Mouse (Mus musculus) midbrain, embryonic 14.5 days (tissue): ENCODE measurements around the gene Esr1. TPM values are rescaled to one million over a fixed set of nuclear protein-coding genes. Genes with fewer than 3 reads are reported as not detected.

Source experiments
- ATAC-seq: fragments of 200-750 bp; cut with Nextera tagmentation; 2 replicates; pipeline ENCODE4 v1.8.0; 2017; ENCODE audit warnings: moderate number of reproducible peaks, moderate library complexity; ENCODE audit not compliant: low FRiP score, low TSS enrichment
- DNase-seq: peaks from one replicate; pipeline ENCODE4 v3.0.0-alpha.2; 2015
- H3K27ac ChIP-seq: fragments of 300-500 bp; sonication (generic); replicated peaks from 2 replicates; pipeline ENCODE4 v1.5.1; 2014; ENCODE audit warnings: mild to moderate bottlenecking, low read depth, low read length, moderate library complexity
- H3K27me3 ChIP-seq: fragments of 300-500 bp; sonication (generic); 2 replicates; pipeline ENCODE4 v1.6.1; 2014; ENCODE audit warnings: low read length, control low read depth, mixed read lengths; ENCODE audit not compliant: control insufficient read depth, insufficient read depth
- H3K36me3 ChIP-seq: fragments of 300-500 bp; sonication (generic); 2 replicates; pipeline ENCODE4 v1.6.1; 2014; ENCODE audit warnings: low read length, control low read depth; ENCODE audit not compliant: control insufficient read depth, insufficient read depth
- H3K4me1 ChIP-seq: fragments of 300-500 bp; sonication (generic); 2 replicates; pipeline ENCODE4 v1.6.1; 2014; ENCODE audit warnings: mild to moderate bottlenecking, antibody characterized with exemption, low read length, control low read depth; ENCODE audit not compliant: control insufficient read depth, insufficient read depth
- H3K4me2 ChIP-seq: fragments of 300-500 bp; sonication (generic); 2 replicates; pipeline ENCODE4 v1.6.1; 2014; ENCODE audit warnings: mild to moderate bottlenecking, low read length, moderate library complexity
- H3K4me3 ChIP-seq: fragments of 300-500 bp; sonication (generic); replicated peaks from 2 replicates; pipeline ENCODE4 v1.5.1; 2014; ENCODE audit warnings: low read depth, low read length
- H3K9ac ChIP-seq: fragments of 300-500 bp; sonication (generic); replicated peaks from 2 replicates; pipeline ENCODE4 v1.6.1; 2014; ENCODE audit warnings: mild to moderate bottlenecking, low read length, moderate library complexity
- H3K9me3 ChIP-seq: fragments of 300-500 bp; sonication (generic); 2 replicates; pipeline ENCODE4 v1.6.1; 2016; ENCODE audit warnings: low read length, control low read depth, mixed read lengths; ENCODE audit not compliant: control insufficient read depth
- WGBS: fragments of 180-500 bp; shearing (Covaris S2); extraction: QIAGEN DNeasy Blood & Tissue Kit; methylation state at CpG from one replicate; pipeline ENCODE4 v1.1.7; 2014; 5-methylcytosine and 5-hydroxymethylcytosine counted together
- polyA plus RNA-seq: library from polyadenylated mRNA; unstranded; fragments of >200 nt; fragmentation: Nextera tagmentation; extraction: Ambion mirVana; gene quantifications from 2 replicates; pipeline ENCODE4 v1.2.1, GENCODE M21; 2014

The Esr1 gene
- polyA plus RNA-seq, 1 experiment from 2014 or later: 0.30 TPM

GRCm38 (mm10) chr10:4977374-4977773 lies 366.0 kb downstream of the Esr1 start:
- Histone ChIP-seq H3K9me3 (no peaks in the 10 kb centered on the region), H3K27me3 (no peaks in the 10 kb centered on the region), H3K4me2 (no peak overlapping the region), H3K36me3 (no peaks in the 10 kb centered on the region), H3K4me3 (no peak overlapping the region), H3K9ac (no peak overlapping the region), H3K4me1 (no peaks in the 10 kb centered on the region), H3K27ac (no peak overlapping the region)
- DNase-seq (no peak), ATAC-seq (no peak)
- WGBS: 98% methylated on average over 3 of the region's 3 CpGs

GRCm38 (mm10) chr10:4983919-4984318 lies 372.5 kb downstream of the Esr1 start:
- Histone ChIP-seq H3K9ac (no peak overlapping the region), H3K9me3 (no peaks in the 10 kb centered on the region), H3K27me3 (no peaks in the 10 kb centered on the region), H3K36me3 (no peaks in the 10 kb centered on the region), H3K4me3 (no peak overlapping the region), H3K27ac (no peak overlapping the region), H3K4me1 (no peaks in the 10 kb centered on the region), H3K4me2 (no peak overlapping the region)
- ATAC-seq (no peak), DNase-seq (no peak)
- 75% methylated on average over 2 of the region's 2 CpGs for WGBS

- no peaks in the 10 kb centered on the region for H3K9me3 ChIP-seq
- H3K9ac ChIP-seq: no peak overlapping the region
- H3K4me2 ChIP-seq: no peak overlapping the region
- no peaks in the 10 kb centered on the region for H3K36me3 ChIP-seq
- no peak for ATAC-seq
- no peaks in the 10 kb centered on the region for H3K4me1 ChIP-seq
- no peak overlapping the region for H3K4me3 ChIP-seq
- H3K27ac ChIP-seq: no peak overlapping the region
- H3K27me3 ChIP-seq: no peaks in the 10 kb centered on the region
- 89% methylated on average over 3 of the region's 3 CpGs for WGBS
- no peak for DNase-seq
Measured at GRCm38 (mm10) chr10:4993802-4994201, 382.4 kb downstream of the Esr1 start.

- Histone ChIP-seq H3K36me3 (no peaks in the 10 kb centered on the region), H3K27me3 (no peaks in the 10 kb centered on the region), H3K9ac (no peak overlapping the region), H3K4me3 (no peak overlapping the region), H3K4me1 (no peaks in the 10 kb centered on the region), H3K9me3 (no peaks in the 10 kb centered on the region), H3K4me2 (no peak overlapping the region), H3K27ac (no peak overlapping the region)
- DNase-seq (no peak), ATAC-seq (no peak)
- WGBS: 85% methylated on average over 3 of the region's 3 CpGs
Measured at GRCm38 (mm10) chr10:4996592-4996991, 385.2 kb downstream of the Esr1 start.

- no peak overlapping the region for H3K4me2 ChIP-seq
- no peak for ATAC-seq
- 80% methylated on average over 8 of the region's 8 CpGs for WGBS
- H3K27me3 ChIP-seq: no peaks in the 10 kb centered on the region
- no peaks in the 10 kb centered on the region for H3K9me3 ChIP-seq
- H3K27ac ChIP-seq: no peak overlapping the region
- H3K36me3 ChIP-seq: no peaks in the 10 kb centered on the region
- H3K4me3 ChIP-seq: no peak overlapping the region
- H3K9ac ChIP-seq: no peak overlapping the region
- H3K4me1 ChIP-seq: no peaks in the 10 kb centered on the region
- no peak for DNase-seq
Measured at GRCm38 (mm10) chr10:5008795-5009366, 397.5 kb downstream of the Esr1 start.

GRCm38 (mm10) chr10:5012004-5012403 lies 400.6 kb downstream of the Esr1 start:
- no peak overlapping the region for H3K4me3 ChIP-seq
- DNase-seq (no peak), ATAC-seq (no peak)
- H3K4me1 ChIP-seq: no peaks in the 10 kb centered on the region
- H3K4me2 ChIP-seq: no peak overlapping the region
- H3K27me3 ChIP-seq: no peaks in the 10 kb centered on the region
- H3K9ac ChIP-seq: no peak overlapping the region
- H3K27ac ChIP-seq: no peak overlapping the region
- no peaks in the 10 kb centered on the region for H3K36me3 ChIP-seq
- no peaks in the 10 kb centered on the region for H3K9me3 ChIP-seq

- H3K9ac ChIP-seq: no peak overlapping the region
- H3K4me3 ChIP-seq: no peak overlapping the region
- DNase-seq (no peak), ATAC-seq (no peak)
- H3K36me3 ChIP-seq: no peaks in the 10 kb centered on the region
- H3K4me1 ChIP-seq: no peaks in the 10 kb centered on the region
- no peaks in the 10 kb centered on the region for H3K9me3 ChIP-seq
- H3K4me2 ChIP-seq: no peak overlapping the region
- no peaks in the 10 kb centered on the region for H3K27me3 ChIP-seq
- no peak overlapping the region for H3K27ac ChIP-seq
- WGBS: 90% methylated on average over 1 of the region's 1 CpGs
Measured at GRCm38 (mm10) chr10:5014976-5015375, 403.6 kb downstream of the Esr1 start.

- H3K27me3 ChIP-seq: no peaks in the 10 kb centered on the region
- no peak overlapping the region for H3K4me2 ChIP-seq
- no peaks in the 10 kb centered on the region for H3K9me3 ChIP-seq
- H3K4me3 ChIP-seq: no peak overlapping the region
- ATAC-seq: no peak
- H3K36me3 ChIP-seq: no peaks in the 10 kb centered on the region
- WGBS: 59% methylated on average over 1 of the region's 1 CpGs
- H3K27ac ChIP-seq: no peak overlapping the region
- no peak for DNase-seq
- H3K9ac ChIP-seq: no peak overlapping the region
- no peaks in the 10 kb centered on the region for H3K4me1 ChIP-seq
Measured at GRCm38 (mm10) chr10:5017148-5017547, 405.8 kb downstream of the Esr1 start.

- no peaks in the 10 kb centered on the region for H3K36me3 ChIP-seq
- no peak for DNase-seq
- H3K9ac ChIP-seq: no peak overlapping the region
- no peak overlapping the region for H3K4me2 ChIP-seq
- H3K9me3 ChIP-seq: no peaks in the 10 kb centered on the region
- H3K27ac ChIP-seq: no peak overlapping the region
- WGBS: 98% methylated on average over 4 of the region's 4 CpGs
- no peaks in the 10 kb centered on the region for H3K4me1 ChIP-seq
- no peak overlapping the region for H3K4me3 ChIP-seq
- no peak for ATAC-seq
- H3K27me3 ChIP-seq: no peaks in the 10 kb centered on the region
Measured at GRCm38 (mm10) chr10:5025906-5026305, 414.5 kb downstream of the Esr1 start.
